Comparison of ENCODE assay signal across 16 mouse cellular contexts in genomic region chr17:86378611-86379010, GRCm38 (mm10).
DNase-seq lines count a peak whose midpoint lies in the region; ATAC-seq and TF ChIP-seq lines count a peak whose summit lies in the region.
"Had no signal": no experiment of that assay in that cellular context is flagged by ENCODE, and none has a peak within 500 bp of the region (broad histone marks: within the 10 kb centered on the region; RNA-seq: fewer than 3 reads in every experiment).

No protein-coding gene starts in this region.

- H3K27ac ChIP-seq in layer of hippocampus, adult 2 months, result peak overlapping the region; percentile 85; the same call in 1 of the 2 replicates
- H3K27ac ChIP-seq in left cerebral cortex, adult 2 months, result no peak overlapping the region
- H3K27ac ChIP-seq: heart, embryonic 15.5 days; limb, embryonic 15.5 days; stomach, postnatal 0 days had no signal

- no peak overlapping the region for H3K4me3 ChIP-seq in layer of hippocampus, adult 2 months
- H3K4me3 ChIP-seq in left cerebral cortex, adult 2 months, result no peak overlapping the region
- H3K4me3 ChIP-seq: heart, embryonic 15.5 days; hindbrain, embryonic 15.5 days; limb, embryonic 15.5 days had no signal

- no peak for DNase-seq in layer of hippocampus, adult 2 months (ENCODE audit: low spot score in 2 of 2)
- no peak for DNase-seq in layer of hippocampus, adult 18-20 months (ENCODE audit: low spot score in 2 of 2)
- DNase-seq in ES-CJ7 (ENCODE audit: low read depth, low spot score), result peak; percentile 18
- peak; percentile 11 for DNase-seq in skeletal muscle tissue, adult 2 months (ENCODE audit: low read depth, low spot score)
- no peak for DNase-seq in left cerebral cortex, adult 2 months (ENCODE audit: extremely low spot score in 1 of 2, low spot score in 2 of 2)
- no peak for DNase-seq in gastrocnemius, postnatal 25 days
- DNase-seq: adrenal gland, adult 8-10 months; cerebellum, postnatal 25 days; gastrocnemius, postnatal 36 days; kidney, adult 2 months; thymus, postnatal 25 days had no signal

- no peak for TF ChIP-seq CTCF in layer of hippocampus, adult 2 months (conservative IDR thresholded peaks at IDR 0.05)
- no peak for TF ChIP-seq CTCF in left cerebral cortex, adult 2 months (IDR thresholded peaks at IDR 0.05)

- ATAC-seq in hematopoietic stem cell, adult 5-6 weeks (replicated peaks in 1 of 2; ENCODE audit: insufficient read depth in 1 of 2, low FRiP score in 2 of 2, low TSS enrichment in 1 of 2, low read depth in 1 of 2, poor library complexity in 2 of 2, severe bottlenecking in 2 of 2), result peak; percentile 25 to 47; a peak in 1 of 4 replicates

- intact Hi-C loops in left cerebral cortex, adult 2 months (cut with DNase I), result no loop called here

Comparison
In these comparisons a context has a peak if more than half of its experiments do, and no peak if none do; other contexts are left out.
1. DNase-seq: peak in ES-CJ7 (single experiment) and skeletal muscle tissue, adult 2 months (single experiment); none in layer of hippocampus, adult 2 months (0 of 2), layer of hippocampus, adult 18-20 months (0 of 2), left cerebral cortex, adult 2 months (0 of 2) and gastrocnemius, postnatal 25 days (single experiment).